Mouse (Mus musculus) megakaryocyte, embryonic 14.5 days (primary cell): ENCODE data around the gene Sh3bgrl3.

Experiments used
- FLI1 ChIP-seq: IDR thresholded peaks from 2 replicates; pipeline ENCODE4 v1.6.1; 2012; ENCODE audit warnings: low read length, inconsistent platforms, mixed read lengths
- GATA1 ChIP-seq: IDR thresholded peaks from 3 replicates; pipeline ENCODE4 v1.6.1; 2012; ENCODE audit warnings: mixed read lengths, low read length, inconsistent platforms, borderline replicate concordance

DNA sequence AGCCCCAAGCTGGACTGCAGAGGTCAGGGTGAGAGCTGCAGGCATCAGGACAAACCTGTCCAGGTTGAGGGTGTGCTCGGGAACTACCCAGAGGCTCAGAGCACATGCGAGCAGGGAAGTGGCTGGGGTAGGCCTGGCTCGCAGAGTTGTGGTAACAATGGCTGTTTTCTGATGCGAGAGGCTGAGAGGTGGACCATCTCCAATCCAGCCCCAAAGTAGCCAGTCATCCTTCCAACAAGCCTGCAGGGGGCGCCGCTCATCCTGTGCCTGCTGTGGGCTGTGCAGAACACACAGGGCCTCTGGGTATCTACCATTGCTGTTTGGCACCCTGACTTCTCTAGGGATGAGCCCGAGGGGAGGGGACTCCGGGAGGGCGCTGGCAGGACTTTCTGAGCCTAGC lies 8.9 kb downstream of the Sh3bgrl3 start:
- TF ChIP-seq GATA1 (no peak), FLI1 (no peak)
